Mouse (Mus musculus) small intestine, adult 2 months (tissue): ENCODE measurements around the gene Wfdc6a. TPM values are rescaled to one million over a fixed set of nuclear protein-coding genes. Genes with fewer than 3 reads are reported as not detected.

Source experiments
- H3K27ac ChIP-seq: fragments of 200-500 bp; 2 replicates; pipeline ENCODE4 v1.5.1; 2012; ENCODE audit warnings: low read depth, low read length, control low read depth, inconsistent platforms; ENCODE audit not compliant: insufficient read depth
- H3K27me3 ChIP-seq: fragments of 200-500 bp; 2 replicates; pipeline ENCODE4 v1.6.1; 2012; ENCODE audit warnings: mild to moderate bottlenecking, moderate library complexity, low read length, inconsistent platforms; ENCODE audit not compliant: control insufficient read depth, insufficient read depth
- H3K36me3 ChIP-seq: fragments of 200-500 bp; 2 replicates; pipeline ENCODE4 v1.6.1; 2012; ENCODE audit warnings: mild to moderate bottlenecking, low read length, control low read depth, inconsistent platforms; ENCODE audit not compliant: control insufficient read depth, insufficient read depth
- H3K4me1 ChIP-seq: fragments of 200-500 bp; 2 replicates; pipeline ENCODE4 v1.6.1; 2012; ENCODE audit warnings: low read length, inconsistent platforms, mixed read lengths; ENCODE audit not compliant: control insufficient read depth, insufficient read depth, insufficient read length
- H3K4me3 ChIP-seq: fragments of 200-500 bp; 2 replicates; pipeline ENCODE4 v1.5.1; 2012; ENCODE audit warnings: low read depth, mild to moderate bottlenecking, control low read depth, inconsistent platforms, low read length, moderate library complexity
- CTCF ChIP-seq: fragments of 200-500 bp; IDR thresholded peaks from 2 replicates; pipeline ENCODE4 v1.5.1; 2012; ENCODE audit warnings: low read depth, mild to moderate bottlenecking, control low read depth, inconsistent platforms, low read length, moderate library complexity, mixed read lengths; ENCODE audit not compliant: insufficient replicate concordance, insufficient read length; ENCODE audit errors: extremely low read depth
- POLR2A ChIP-seq: fragments of 200-500 bp; IDR thresholded peaks from 2 replicates; pipeline ENCODE4 v1.6.1; 2012; ENCODE audit warnings: low read depth, mild to moderate bottlenecking, control low read depth, inconsistent platforms, low read length, moderate library complexity
- WGBS: fragments of 180-500 bp; shearing (Covaris S2); methylation state at CpG from one replicate; pipeline ENCODE4 v1.1.7; 2018; 5-methylcytosine and 5-hydroxymethylcytosine counted together
- polyA plus RNA-seq: library from polyadenylated mRNA; depleted of rRNA; stranded (reverse); fragments of >200 nt; gene quantifications from 2 replicates; pipeline ENCODE4 v1.2.3, GENCODE M21; 2012

Gene Wfdc6a
- polyA plus RNA-seq, 1 experiment, result not detected

DNA sequence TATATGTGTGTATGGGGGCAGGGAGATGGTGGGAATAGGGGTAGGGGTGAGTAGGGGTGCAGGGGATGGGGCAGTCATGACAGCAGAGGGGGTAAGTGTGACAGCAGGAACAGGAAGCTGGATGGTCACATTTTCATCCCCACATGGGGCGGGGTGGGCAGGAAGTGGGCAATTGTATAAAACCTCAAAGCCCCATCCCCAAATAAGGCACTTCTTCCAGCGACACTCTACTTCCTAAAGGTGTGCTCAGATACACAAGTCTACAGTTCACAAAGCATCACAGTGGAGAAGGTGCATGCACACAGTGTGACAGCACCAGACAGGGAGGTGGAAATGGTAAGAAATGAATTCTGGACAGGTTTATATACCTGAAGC is 34.4 kb downstream of the Wfdc6a start:
- no peaks in the 10 kb centered on the region for H3K36me3 ChIP-seq
- no peak overlapping the region for H3K4me3 ChIP-seq
- TF ChIP-seq CTCF, result no peak
- no peak for TF ChIP-seq POLR2A
- no peak overlapping the region for H3K27ac ChIP-seq
- WGBS, result 69% methylated on average over 2 of the region's 2 CpGs
- no peaks in the 10 kb centered on the region for H3K27me3 ChIP-seq
- H3K4me1 ChIP-seq, result no peaks in the 10 kb centered on the region

DNA sequence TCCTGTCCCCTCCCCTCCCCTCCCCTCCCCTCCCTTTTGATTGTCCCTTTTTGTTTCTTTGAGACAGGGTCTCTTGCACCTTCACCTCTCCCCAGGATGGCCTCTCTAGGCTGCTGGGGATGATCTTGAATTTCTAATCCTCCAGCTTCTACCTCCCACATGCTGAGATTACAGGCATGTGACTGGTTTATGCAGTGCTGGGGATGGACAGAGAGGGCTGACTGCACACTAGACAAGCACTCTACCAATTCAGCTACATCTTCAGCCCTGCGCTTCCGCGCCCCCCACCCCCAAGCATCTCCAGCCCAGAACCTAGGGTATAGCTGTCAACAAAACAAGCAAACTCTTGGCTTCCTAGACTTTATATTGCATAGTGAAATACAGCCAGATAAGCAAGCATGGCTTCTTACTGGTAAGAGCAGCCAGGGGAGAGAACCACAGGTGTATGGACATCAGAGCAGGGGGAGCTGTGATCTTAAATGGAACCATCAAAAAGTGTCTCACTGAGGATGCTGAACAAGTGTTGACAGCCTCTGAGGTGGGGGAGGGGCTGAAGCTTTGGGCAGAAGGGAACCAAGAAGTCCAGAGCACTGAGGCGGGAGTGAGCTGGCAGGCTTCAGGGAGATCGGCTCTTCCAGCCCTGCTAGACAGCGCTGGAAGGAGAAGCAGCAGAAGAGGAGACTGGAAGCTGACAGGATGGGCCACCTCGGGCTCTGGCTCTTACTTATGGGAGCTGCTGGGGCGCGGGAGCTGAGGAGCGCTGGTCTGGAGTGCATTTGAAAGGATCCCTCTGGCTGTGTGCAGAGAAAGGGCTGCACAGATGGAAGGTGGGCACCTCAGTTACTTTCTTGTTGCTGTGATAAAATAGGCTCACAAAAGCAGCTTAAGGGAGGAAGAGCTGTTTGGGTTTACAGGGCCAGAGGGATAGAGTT is 35.0 kb downstream of the Wfdc6a start:
- TF ChIP-seq CTCF, result no peak
- TF ChIP-seq POLR2A, result no peak
- H3K27me3 ChIP-seq, result no peaks in the 10 kb centered on the region
- 40% methylated on average over 10 of the region's 10 CpGs for WGBS
- no peak overlapping the region for H3K4me3 ChIP-seq
- H3K4me1 ChIP-seq, result no peaks in the 10 kb centered on the region
- H3K36me3 ChIP-seq, result no peaks in the 10 kb centered on the region
- no peak overlapping the region for H3K27ac ChIP-seq

DNA sequence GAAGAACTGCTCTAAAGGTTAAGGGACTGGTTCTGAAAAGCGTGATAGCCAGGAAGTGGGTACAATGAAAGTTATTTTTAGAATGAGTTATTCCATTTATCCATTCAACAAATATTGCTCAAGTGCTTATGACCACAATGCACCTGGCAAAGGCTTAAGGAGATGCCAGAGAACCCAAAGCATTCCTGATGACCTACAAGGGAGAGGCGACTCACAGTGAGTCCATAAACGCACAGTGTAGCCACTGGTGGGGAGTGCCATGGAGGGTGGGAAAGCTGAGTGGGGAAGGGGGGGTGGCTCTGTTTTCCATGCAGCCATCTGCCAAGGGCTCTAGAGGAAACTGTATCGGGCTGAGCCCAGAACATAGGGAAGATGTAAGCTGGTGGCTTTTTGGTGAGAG is 35.9 kb downstream of the Wfdc6a start:
- Histone ChIP-seq H3K36me3 (no peaks in the 10 kb centered on the region), H3K4me1 (no peaks in the 10 kb centered on the region), H3K4me3 (no peak overlapping the region), H3K27ac (no peak overlapping the region), H3K27me3 (no peaks in the 10 kb centered on the region)
- WGBS, result 17% methylated on average over 4 of the region's 4 CpGs
- TF ChIP-seq CTCF, result no peak
- TF ChIP-seq POLR2A, result no peak

DNA sequence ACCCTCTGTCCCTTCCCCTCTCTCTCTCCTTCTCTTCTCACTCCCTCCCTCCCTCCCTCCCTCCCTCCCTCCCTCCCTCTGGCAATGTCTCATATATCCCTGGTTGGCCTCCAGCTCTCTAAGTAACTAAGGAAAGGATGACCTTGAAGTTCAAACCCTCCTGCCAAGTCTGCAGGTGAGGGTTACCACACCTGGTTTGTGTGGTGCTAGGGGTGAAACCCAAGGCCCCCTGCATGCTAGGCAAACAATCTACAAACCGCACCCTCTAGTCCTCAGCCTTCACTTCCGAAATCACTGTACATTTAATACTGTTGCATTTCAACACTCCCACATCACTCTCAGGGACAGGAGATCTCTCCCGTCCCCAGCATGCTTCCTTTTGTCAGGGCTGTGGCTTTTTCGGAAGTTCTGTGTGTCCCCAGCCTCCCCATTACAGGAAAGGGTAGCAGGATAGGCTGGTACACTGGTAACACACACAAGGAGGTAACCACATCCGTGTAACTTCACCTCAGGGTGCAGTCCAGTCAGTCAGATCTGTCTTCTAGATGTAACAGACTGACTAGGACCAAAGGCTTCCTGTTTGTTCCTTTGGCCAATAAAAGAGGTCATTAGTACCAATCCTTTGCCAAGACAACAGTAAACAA is 40.7 kb downstream of the Wfdc6a start:
- TF ChIP-seq POLR2A (no peak), CTCF (no peak)
- Histone ChIP-seq H3K36me3 (no peaks in the 10 kb centered on the region), H3K4me1 (peaks cover 3% of the 10 kb centered on the region; the same call in 1 of the 2 replicates), H3K27ac (no peak overlapping the region), H3K4me3 (no peak overlapping the region), H3K27me3 (peaks cover 4% of the 10 kb centered on the region; the same call in 1 of the 2 replicates)
- 26% methylated on average over 5 of the region's 5 CpGs for WGBS

DNA sequence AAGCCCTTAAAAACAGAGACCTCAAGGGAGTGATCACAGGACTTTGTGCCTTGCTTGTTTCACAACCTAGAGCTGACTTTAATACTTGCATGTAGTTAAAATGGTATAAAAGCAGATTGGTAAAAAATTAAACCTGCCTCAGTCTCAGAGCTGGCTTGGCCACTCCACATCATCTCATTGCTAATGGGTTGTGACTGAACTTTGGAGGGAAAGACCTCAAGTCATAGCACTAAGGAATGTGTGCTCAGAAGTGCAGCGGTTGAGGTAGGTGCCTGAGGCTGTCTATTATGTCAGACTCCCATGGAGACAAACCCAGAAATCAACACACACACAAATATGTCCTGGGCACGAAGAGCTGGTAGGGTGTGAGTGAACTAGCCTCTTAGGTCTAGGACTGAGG is 41.5 kb downstream of the Wfdc6a start:
- Histone ChIP-seq H3K36me3 (no peaks in the 10 kb centered on the region), H3K4me1 (peaks cover 3% of the 10 kb centered on the region; the same call in 1 of the 2 replicates), H3K4me3 (no peak overlapping the region), H3K27me3 (peaks cover 4% of the 10 kb centered on the region; the same call in 1 of the 2 replicates), H3K27ac (no peak overlapping the region)
- no peak for TF ChIP-seq CTCF
- no peak for TF ChIP-seq POLR2A
- 66% methylated on average over 2 of the region's 2 CpGs for WGBS

DNA sequence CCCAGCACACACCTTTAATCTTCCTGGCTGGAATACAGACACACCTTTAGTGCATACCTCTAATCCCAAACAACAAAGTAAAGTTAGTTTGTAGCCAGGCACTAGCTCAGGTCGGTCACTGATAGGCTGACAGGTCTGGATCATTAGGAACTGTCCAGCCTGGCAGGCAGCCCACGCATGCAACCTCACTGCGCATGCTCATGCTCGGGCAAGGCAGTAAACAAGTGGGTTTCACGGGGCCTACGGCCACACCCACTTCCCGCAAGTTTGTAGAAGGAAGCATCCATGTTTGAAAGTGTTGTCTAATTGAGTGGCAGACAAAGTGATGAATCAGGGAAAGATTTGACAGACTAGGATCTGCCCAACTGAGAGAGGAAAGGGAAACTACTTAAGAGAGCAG is 42.6 kb downstream of the Wfdc6a start:
- WGBS, result 78% methylated on average over 7 of the region's 7 CpGs
- H3K27ac ChIP-seq, result no peak overlapping the region
- H3K27me3 ChIP-seq, result peaks cover 4% of the 10 kb centered on the region; the same call in 1 of the 2 replicates
- TF ChIP-seq CTCF (no peak), POLR2A (no peak)
- no peaks in the 10 kb centered on the region for H3K36me3 ChIP-seq
- peaks cover 3% of the 10 kb centered on the region; the same call in 1 of the 2 replicates for H3K4me1 ChIP-seq
- no peak overlapping the region for H3K4me3 ChIP-seq

DNA sequence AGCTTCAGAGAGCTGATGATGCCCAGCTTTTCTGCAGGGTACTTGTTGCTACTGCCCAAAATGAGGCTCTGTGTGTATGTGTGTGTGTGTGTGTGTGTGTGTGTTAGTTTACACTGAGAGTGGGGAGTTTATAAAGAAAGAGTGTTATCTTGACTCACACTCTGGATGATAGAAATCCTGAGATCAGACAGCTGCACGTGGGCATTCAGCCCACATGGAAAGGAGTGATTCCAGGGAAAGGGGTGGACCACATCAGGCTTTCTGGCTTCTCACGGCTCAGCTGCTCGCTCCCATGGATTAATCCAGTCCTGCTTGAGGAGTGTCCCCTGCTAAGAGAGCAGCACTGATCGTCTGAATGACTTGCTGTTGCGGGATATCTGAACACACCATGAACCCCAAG is 43.1 kb downstream of the Wfdc6a start:
- Histone ChIP-seq H3K27me3 (peaks cover 4% of the 10 kb centered on the region; the same call in 1 of the 2 replicates), H3K4me1 (peaks cover 3% of the 10 kb centered on the region; the same call in 1 of the 2 replicates), H3K4me3 (no peak overlapping the region), H3K27ac (no peak overlapping the region), H3K36me3 (no peaks in the 10 kb centered on the region)
- no peak for TF ChIP-seq CTCF
- TF ChIP-seq POLR2A, result no peak
- WGBS, result 67% methylated on average over 5 of the region's 5 CpGs
